In genomic region chr7:27258205-27258899, GRCm38 (mm10) we compare ENCODE assay signal across 8 mouse cellular contexts. TPM values are rescaled to one million over a fixed set of nuclear protein-coding genes. Genes with fewer than 3 reads are reported as not detected.
DNase-seq lines count a peak whose midpoint lies in the region; ATAC-seq and TF ChIP-seq lines count a peak whose summit lies in the region.

Gene Numbl, plus strand, starts transcription at chr7:27258433.

- H3K27me3 ChIP-seq in C2C12 (ENCODE audit: control insufficient read depth, insufficient read depth, insufficient read length): no peaks in the 10 kb centered on the region
- peaks cover 22% of the 10 kb centered on the region for H3K27me3 ChIP-seq in erythroblast, embryonic 14.5 days (ENCODE audit: control insufficient read depth)
- no peaks in the 10 kb centered on the region for H3K27me3 ChIP-seq in heart, embryonic 12.5 days (replicated peaks)
- no peaks in the 10 kb centered on the region for H3K27me3 ChIP-seq in kidney, postnatal 0 days (ENCODE audit: insufficient read depth, low read length)
- no peaks in the 10 kb centered on the region for H3K27me3 ChIP-seq in liver, embryonic 11.5 days (replicated peaks; ENCODE audit: control insufficient read depth, insufficient read depth, low read length)
- no peaks in the 10 kb centered on the region for H3K27me3 ChIP-seq in stomach, embryonic 14.5 days (ENCODE audit: control insufficient read depth, insufficient read depth, low read length)

- DNase-seq in brain, embryonic 14.5 days (ENCODE audit: low read depth): peak; percentile 97
- peak; percentile 94 for DNase-seq in kidney, postnatal 0 days (ENCODE audit: low spot score)
- peak; percentile 97 for DNase-seq in liver, embryonic 11.5 days (ENCODE audit: low spot score)
- peak; percentile 94 for DNase-seq in naive thymus-derived CD4-positive, alpha-beta T cell, adult 2 months (ENCODE audit: low read depth)

- H3K4me3 ChIP-seq in C2C12 (ENCODE audit: insufficient read depth, poor library complexity, severe bottlenecking): peak within 1 kb of the TSS; percentile 46
- H3K4me3 ChIP-seq in erythroblast, embryonic 14.5 days (replicated peaks): peak within 1 kb of the TSS; percentile 61
- peak within 1 kb of the TSS; percentile 88 for H3K4me3 ChIP-seq in heart, embryonic 12.5 days
- peak within 1 kb of the TSS; percentile 87 for H3K4me3 ChIP-seq in kidney, postnatal 0 days (replicated peaks; ENCODE audit: low read depth, low read length)
- peak within 1 kb of the TSS; percentile 81 for H3K4me3 ChIP-seq in liver, embryonic 11.5 days (ENCODE audit: low read depth, low read length)
- peak within 1 kb of the TSS; percentile 55 for H3K4me3 ChIP-seq in stomach, embryonic 14.5 days (ENCODE audit: low read depth, low read length)

- no peak for TF ChIP-seq CTCF in C2C12 (IDR thresholded peaks at IDR 0.05; ENCODE audit: control insufficient read depth, insufficient read depth, insufficient read length)
- no peak for TF ChIP-seq CTCF in brain, embryonic 14.5 days (IDR thresholded peaks at IDR 0.05; ENCODE audit: borderline replicate concordance, extremely low read depth, insufficient read depth, insufficient read length)
- no peak for TF ChIP-seq CTCF in kidney, postnatal 0 days (IDR thresholded peaks at IDR 0.05; ENCODE audit: low read depth)

- peak within 1 kb of the TSS; percentile 87 for H3K9ac ChIP-seq in heart, embryonic 12.5 days
- peak within 1 kb of the TSS; percentile 88 for H3K9ac ChIP-seq in kidney, postnatal 0 days (ENCODE audit: low read depth, low read length)
- peak within 1 kb of the TSS; percentile 74 for H3K9ac ChIP-seq in liver, embryonic 11.5 days (ENCODE audit: low read depth, low read length)
- H3K9ac ChIP-seq in stomach, embryonic 14.5 days (replicated peaks; ENCODE audit: low read depth, low read length): peak within 1 kb of the TSS; percentile 75

- H3K9me3 ChIP-seq in erythroblast, embryonic 14.5 days (ENCODE audit: control insufficient read depth, low read length): no peaks in the 10 kb centered on the region
- H3K9me3 ChIP-seq in heart, embryonic 12.5 days (replicated peaks): no peaks in the 10 kb centered on the region
- H3K9me3 ChIP-seq in kidney, postnatal 0 days (replicated peaks; ENCODE audit: low read length): no peaks in the 10 kb centered on the region
- no peaks in the 10 kb centered on the region for H3K9me3 ChIP-seq in liver, embryonic 11.5 days (ENCODE audit: control insufficient read depth, low read length)
- no peaks in the 10 kb centered on the region for H3K9me3 ChIP-seq in stomach, embryonic 14.5 days (ENCODE audit: control insufficient read depth, low read depth, low read length)

- no peaks in the 10 kb centered on the region for H3K79me3 ChIP-seq in C2C12 (ENCODE audit: low read depth)

- peak within 1 kb of the TSS; percentile 36; the same call in 1 of the 2 replicates for H3K27ac ChIP-seq in heart, embryonic 12.5 days (ENCODE audit: poor library complexity, severe bottlenecking)
- H3K27ac ChIP-seq in kidney, postnatal 0 days: peak within 1 kb of the TSS; percentile 72
- peak within 1 kb of the TSS; percentile 39; the same call in 1 of the 2 replicates for H3K27ac ChIP-seq in liver, embryonic 11.5 days (ENCODE audit: low read depth, low read length)
- peak within 1 kb of the TSS; percentile 56 for H3K27ac ChIP-seq in stomach, embryonic 14.5 days (ENCODE audit: low read length)

- H3K79me2 ChIP-seq in C2C12 (ENCODE audit: control insufficient read depth, insufficient read depth): peaks cover 5% of the 10 kb centered on the region

- H3K4me1 ChIP-seq in erythroblast, embryonic 14.5 days (ENCODE audit: control insufficient read depth): peaks cover 45% of the 10 kb centered on the region
- H3K4me1 ChIP-seq in heart, embryonic 12.5 days (replicated peaks): peaks cover 23% of the 10 kb centered on the region
- H3K4me1 ChIP-seq in kidney, postnatal 0 days (replicated peaks; ENCODE audit: insufficient read depth, low read length): peaks cover 9% of the 10 kb centered on the region; the same call in 1 of the 2 replicates
- H3K4me1 ChIP-seq in liver, embryonic 11.5 days (replicated peaks; ENCODE audit: control insufficient read depth, insufficient read depth, low read length): peaks cover 20% of the 10 kb centered on the region
- H3K4me1 ChIP-seq in stomach, embryonic 14.5 days (ENCODE audit: control insufficient read depth, insufficient read depth, low read length): peaks cover 28% of the 10 kb centered on the region

- peak within 1 kb of the TSS; percentile 78 for H3K4me2 ChIP-seq in heart, embryonic 12.5 days
- peak within 1 kb of the TSS; percentile 90 for H3K4me2 ChIP-seq in kidney, postnatal 0 days (ENCODE audit: low read length)
- peak within 1 kb of the TSS; percentile 98 for H3K4me2 ChIP-seq in liver, embryonic 11.5 days
- H3K4me2 ChIP-seq in stomach, embryonic 14.5 days (replicated peaks; ENCODE audit: low read depth, low read length): peak within 1 kb of the TSS; percentile 51

- TF ChIP-seq POLR2A in brain, embryonic 14.5 days (IDR thresholded peaks at IDR 0.05; ENCODE audit: borderline replicate concordance, extremely low read depth, insufficient read depth, insufficient read length, poor library complexity, severe bottlenecking): peak; percentile 79

- H3K36me3 ChIP-seq in C2C12 (ENCODE audit: control insufficient read depth, insufficient read depth): no peaks in the 10 kb centered on the region
- peaks cover 6% of the 10 kb centered on the region for H3K36me3 ChIP-seq in erythroblast, embryonic 14.5 days (ENCODE audit: control insufficient read depth)
- H3K36me3 ChIP-seq in heart, embryonic 12.5 days: peaks cover 12% of the 10 kb centered on the region
- 0 out of 2 replicates have a peak, but pooled peaks cover 11% of the 10 kb centered on the region for H3K36me3 ChIP-seq in kidney, postnatal 0 days (ENCODE audit: insufficient read depth, low read length)
- no peaks in the 10 kb centered on the region; the same call in 1 of the 2 replicates for H3K36me3 ChIP-seq in liver, embryonic 11.5 days (ENCODE audit: control insufficient read depth, insufficient read depth, low read length)
- H3K36me3 ChIP-seq in stomach, embryonic 14.5 days (ENCODE audit: control insufficient read depth, insufficient read depth, low read length): peaks cover 16% of the 10 kb centered on the region; the same call in 1 of the 2 replicates

- peak; percentile 91 for ATAC-seq in heart, embryonic 12.5 days (ENCODE audit: insufficient number of reproducible peaks, low FRiP score)
- peak; percentile 85 for ATAC-seq in kidney, postnatal 0 days (replicated peaks; ENCODE audit: low FRiP score, low read depth)
- peak; percentile 89 for ATAC-seq in liver, embryonic 11.5 days (replicated peaks; ENCODE audit: low FRiP score)
- peak; percentile 84 for ATAC-seq in stomach, embryonic 14.5 days (ENCODE audit: insufficient number of reproducible peaks, insufficient read depth, low FRiP score, low read depth)

- WGBS in heart, embryonic 12.5 days: 2% methylated on average over 45 of the region's 47 CpGs
- WGBS in kidney, postnatal 0 days: 1% methylated on average over 43 of the region's 47 CpGs
- under 1% methylated on average over 43 of the region's 47 CpGs for WGBS in liver, embryonic 11.5 days
- WGBS in stomach, embryonic 14.5 days: under 1% methylated on average over 45 of the region's 47 CpGs

- H3ac ChIP-seq in C2C12 (ENCODE audit: control insufficient read depth, insufficient read length, low read depth): peak within 1 kb of the TSS; percentile 54

TF ChIP-seq in C2C12, 6 proteins besides CTCF, POLR2A, EP300 and RAD21:
- TF ChIP-seq MYOD1 (IDR thresholded peaks at IDR 0.05; ENCODE audit: control insufficient read depth, insufficient read length, low read depth) (no peak), MYOG (IDR thresholded peaks at IDR 0.05; ENCODE audit: control insufficient read depth, extremely low read depth, insufficient read length) (no peak), USF1 (IDR thresholded peaks at IDR 0.05; ENCODE audit: low read depth) (no peak), MAX (IDR thresholded peaks at IDR 0.05) (no peak)
TF ChIP-seq in C2C12: peak in this region for 0.

RNA-seq across cellular contexts. Expression of gene Numbl, which starts in this region (rescaled TPM):
- polyA plus RNA-seq in C2C12 (2012; fragmentation: generic; extraction: Trizol): 11.7 TPM
- 109 and 112 TPM in 2 replicates for polyA plus RNA-seq in brain, embryonic 14.5 days (2012; rRNA removed)
- polyA plus RNA-seq in erythroblast, embryonic 14.5 days (2012): 0.09 and 0.19 TPM in 2 replicates
- polyA plus RNA-seq in heart, embryonic 12.5 days (2016; fragmentation: Nextera tagmentation; extraction: Ambion mirVana): 11.1 and 11.6 TPM in 2 replicates
- 12.6 and 13.0 TPM in 2 replicates for polyA plus RNA-seq in kidney, postnatal 0 days (2015; fragmentation: Nextera tagmentation; extraction: Ambion mirVana)
- polyA plus RNA-seq in liver, embryonic 11.5 days (2014; fragmentation: Nextera tagmentation; extraction: Ambion mirVana): 3.6 TPM in 2 replicates
- 15.0 and 16.5 TPM in 2 replicates for polyA plus RNA-seq in stomach, embryonic 14.5 days (2014; fragmentation: Nextera tagmentation; extraction: Ambion mirVana)

Comparison
In these comparisons a context has a peak if more than half of its experiments do, and no peak if none do; other contexts are left out.
1. Peak in every context shown above with its lines: DNase-seq, ATAC-seq, H3K4me3 ChIP-seq and H3K27ac ChIP-seq.